Mouse (Mus musculus) thymus, adult 18-20 months (tissue): ENCODE measurements around the gene Bhlhe40.

Experiments
- DNase-seq, 2 experiments: peaks; one replicate each; pipeline ENCODE4 v3.0.0; 2022; ENCODE audit warnings: mixed read lengths in 2 of 2

Bhlhe40 gene

DNA sequence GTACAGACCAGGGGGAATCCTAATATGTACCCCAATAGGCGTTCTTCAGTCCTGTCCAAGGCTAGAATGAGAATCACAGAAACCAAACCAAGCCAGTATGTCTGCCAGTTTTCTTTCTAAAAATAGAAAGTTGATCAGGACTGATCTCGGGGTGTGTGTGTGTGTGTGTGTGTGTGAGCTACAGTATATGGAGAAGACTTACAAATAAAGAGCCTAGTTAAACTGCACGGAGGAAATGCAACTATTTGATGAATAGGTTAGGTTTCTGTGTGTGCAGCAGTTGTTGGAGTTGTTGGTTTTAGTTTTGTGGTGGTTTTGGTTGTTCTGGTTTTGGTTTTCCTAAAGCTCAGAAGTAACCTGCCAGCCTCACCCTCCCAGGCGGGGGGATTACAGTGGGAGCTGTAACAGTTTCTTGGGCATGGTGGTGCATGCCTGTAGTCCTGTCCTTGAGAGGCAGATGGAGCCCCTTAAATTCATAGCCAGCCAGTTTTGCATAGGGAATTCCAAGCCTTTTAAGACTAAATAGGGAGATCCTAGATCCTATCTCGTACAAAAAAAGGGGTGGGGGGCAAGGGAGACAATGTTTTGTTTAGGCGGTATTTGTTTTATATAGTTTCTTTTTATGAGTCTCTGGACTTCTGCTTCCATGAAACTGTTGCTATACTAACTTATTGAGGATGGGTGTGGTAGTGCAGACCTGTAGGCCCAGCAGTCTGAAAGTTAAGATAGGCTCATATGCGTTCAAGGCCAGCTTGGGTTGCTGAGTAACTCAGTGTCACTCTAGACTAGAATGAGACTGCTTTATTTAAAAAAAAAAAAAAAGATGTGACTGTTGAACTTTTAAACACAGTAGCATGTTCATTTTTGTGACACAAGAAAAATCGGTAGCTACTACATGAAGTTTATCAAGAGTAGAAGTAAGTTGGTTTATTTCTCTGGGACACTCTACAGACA, 3.1 kb downstream of the Bhlhe40 start:
- DNase-seq, result no peak

DNA sequence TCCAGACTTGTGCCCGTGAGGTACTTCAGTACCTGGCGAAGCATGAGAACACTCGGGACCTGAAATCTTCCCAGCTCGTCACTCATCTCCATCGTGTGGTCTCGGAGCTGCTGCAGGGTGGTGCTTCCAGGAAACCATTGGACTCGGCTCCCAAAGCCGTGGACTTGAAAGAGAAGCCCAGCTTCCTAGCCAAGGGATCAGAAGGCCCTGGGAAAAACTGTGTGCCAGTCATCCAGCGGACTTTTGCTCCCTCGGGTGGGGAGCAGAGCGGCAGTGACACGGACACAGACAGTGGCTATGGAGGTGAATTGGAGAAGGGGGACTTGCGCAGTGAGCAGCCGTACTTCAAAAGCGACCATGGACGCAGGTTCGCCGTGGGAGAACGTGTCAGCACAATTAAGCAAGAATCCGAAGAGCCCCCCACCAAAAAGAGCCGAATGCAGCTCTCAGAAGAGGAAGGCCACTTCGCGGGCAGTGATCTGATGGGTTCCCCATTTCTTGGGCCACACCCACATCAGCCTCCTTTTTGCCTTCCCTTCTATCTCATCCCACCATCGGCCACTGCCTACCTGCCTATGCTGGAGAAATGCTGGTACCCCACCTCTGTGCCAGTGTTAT, 4.2 kb downstream of the Bhlhe40 start:
- no peak for DNase-seq

DNA sequence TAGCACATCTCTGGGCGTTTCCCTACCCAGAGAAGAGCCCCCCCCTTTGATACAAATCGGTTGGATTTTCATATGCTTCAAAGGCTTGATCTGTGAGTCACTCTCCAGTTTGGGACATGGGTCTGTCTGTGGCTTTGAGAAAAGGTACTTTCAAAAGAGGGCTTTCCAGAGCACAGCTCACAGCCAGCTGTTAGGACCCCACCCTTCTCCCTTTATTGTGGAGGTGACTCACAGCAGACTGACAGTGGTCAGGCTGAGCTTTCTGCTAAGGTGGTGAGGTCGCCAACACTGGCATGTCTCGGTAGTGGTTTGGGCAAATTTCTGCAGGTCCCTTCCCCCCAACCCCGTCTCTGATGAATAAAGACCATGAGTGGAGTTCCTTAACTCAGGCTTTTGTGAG, 5.2 kb downstream of the Bhlhe40 start:
- DNase-seq, result no peak

DNA sequence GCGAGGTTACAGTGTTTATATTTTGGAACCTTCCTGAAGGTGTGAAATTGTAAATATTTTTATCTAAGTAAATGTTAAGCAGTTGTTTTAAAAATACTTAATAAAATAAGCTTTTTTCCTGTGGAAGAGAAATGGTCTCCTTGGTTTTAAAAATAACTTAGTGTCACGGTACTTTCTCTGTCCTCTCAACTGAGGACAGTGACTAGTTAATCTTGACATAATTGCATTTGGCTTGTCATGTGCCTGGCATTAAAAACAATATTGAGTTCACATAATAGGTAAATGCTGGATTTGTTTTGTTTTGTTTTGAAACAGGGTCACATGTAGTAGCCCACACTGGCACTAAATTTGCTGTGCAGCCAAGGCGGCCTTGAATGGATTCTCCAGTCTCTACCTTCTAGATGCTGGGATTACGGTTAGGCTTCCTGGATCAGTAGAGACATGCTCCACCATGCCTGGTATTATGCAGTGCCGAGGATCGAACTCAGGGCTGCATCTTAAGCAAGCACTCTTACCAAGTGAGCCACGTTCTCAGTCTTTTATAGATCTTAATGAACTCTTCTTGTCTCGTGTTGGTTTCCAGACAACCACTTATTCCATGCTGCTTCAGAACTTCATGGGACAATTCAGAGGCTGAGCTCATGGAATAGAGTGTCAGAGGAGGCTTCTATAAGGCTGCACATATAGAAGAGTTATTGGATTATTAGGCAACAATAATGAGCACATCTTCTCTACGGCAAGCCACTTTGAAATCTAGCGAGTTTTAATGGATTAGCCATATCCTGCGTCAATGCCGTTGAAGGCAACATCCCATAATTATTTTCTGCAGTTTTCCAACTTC, 6.4 kb downstream of the Bhlhe40 start:
- no peak for DNase-seq

DNA sequence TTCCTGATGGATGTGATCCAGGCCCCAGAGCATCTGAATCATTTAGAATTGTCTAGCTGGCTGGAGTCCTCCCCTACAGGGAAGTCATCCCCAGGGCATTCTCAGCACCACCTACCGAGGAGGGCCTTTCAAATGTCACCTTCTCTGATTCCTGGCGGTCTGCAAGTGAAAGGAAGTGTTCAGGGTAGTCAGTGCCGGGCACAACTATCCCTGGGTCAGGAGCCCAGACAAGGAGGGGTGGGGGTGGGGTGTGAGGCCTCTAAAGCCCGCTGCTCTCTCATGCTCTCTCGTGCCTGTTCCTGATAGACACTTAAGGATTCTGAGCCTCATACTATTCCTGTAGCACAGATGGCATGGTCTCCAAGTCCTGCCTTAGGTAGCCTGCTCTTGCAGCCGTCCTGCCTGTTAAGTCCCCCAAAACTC, 7.2 kb downstream of the Bhlhe40 start:
- no peak for DNase-seq

DNA sequence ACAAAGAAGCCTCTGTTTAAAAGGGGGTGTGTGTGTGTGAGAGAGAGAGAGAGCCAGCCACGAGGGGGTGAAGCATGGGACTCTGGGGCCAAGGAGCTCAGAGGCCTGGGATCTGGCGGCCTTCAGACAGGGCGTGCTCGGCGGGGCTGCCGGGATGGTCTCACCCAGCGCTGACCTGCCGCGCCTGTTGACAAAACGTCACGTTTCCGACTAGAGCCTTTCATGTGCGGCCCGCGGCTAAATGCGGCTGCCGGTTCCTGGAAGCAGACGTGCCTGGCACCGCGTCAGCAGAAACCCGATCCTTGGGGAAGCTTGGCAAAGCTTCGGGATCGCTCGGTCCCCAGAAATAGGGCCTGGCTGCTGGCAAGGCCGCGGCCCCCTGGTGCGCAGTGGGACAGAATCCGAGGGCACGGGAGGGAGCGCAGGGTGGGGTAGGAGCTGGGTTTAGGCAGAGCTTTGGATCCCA, 7.9 kb downstream of the Bhlhe40 start:
- peak; percentile 24 to 25 for DNase-seq

DNA sequence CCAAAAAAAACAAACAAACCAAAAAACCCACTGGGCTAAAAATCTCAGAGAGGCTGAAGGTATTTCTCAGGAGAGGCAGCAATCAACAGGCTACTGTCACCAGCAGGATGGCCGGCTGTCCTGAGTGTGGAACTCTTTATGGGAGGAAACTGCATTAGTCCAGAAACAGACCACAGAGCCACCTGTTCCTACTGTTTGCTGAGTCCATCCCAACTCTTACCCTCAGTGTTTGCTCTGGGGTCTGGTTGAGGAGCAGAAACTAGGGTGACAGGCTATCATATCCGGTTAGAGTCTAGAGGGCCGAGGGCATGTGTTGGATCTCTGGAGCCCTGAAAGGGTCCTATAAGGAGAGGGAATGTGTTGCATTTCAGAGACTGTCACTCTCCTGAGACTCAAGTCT, 9.8 kb downstream of the Bhlhe40 start:
- DNase-seq, result no peak

DNA sequence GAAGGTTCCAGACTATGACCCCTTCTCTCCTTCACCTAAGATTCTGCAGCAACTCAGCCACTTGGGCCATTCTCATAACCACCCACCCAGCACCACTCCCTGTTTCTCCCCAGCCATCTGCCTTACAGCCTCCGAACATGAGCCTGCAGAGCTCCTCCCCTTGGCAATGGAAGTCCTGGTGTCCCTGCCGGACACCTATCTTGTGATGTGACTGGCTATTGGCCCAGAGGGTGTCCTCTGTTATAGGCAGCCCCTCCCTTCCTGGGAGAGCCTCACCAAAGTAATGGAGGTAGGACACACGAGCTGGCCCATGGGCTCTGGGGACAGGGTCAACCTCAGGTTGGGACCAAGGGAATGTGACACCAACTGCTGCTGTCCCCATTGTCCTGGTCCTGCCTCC, 10.4 kb downstream of the Bhlhe40 start:
- no peak for DNase-seq

DNA sequence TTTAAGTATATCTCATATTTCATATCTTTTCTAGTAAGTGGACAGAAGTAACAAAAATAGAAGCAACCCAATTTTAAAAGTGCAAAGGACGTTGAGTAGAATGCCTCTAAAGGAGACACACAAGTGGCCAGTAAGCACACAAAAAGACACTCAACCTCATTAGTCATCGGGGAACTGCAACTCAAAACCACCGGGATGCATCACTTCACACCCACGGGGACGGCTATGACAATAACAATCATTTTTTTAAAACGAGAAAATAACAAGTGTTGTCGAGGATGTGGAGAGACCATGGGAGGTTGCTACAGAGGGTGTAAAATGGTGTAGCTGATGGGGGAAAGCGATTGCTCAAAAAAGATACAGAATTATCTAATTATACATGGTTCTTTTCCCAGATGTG, 11.7 kb downstream of the Bhlhe40 start:
- no peak for DNase-seq

DNA sequence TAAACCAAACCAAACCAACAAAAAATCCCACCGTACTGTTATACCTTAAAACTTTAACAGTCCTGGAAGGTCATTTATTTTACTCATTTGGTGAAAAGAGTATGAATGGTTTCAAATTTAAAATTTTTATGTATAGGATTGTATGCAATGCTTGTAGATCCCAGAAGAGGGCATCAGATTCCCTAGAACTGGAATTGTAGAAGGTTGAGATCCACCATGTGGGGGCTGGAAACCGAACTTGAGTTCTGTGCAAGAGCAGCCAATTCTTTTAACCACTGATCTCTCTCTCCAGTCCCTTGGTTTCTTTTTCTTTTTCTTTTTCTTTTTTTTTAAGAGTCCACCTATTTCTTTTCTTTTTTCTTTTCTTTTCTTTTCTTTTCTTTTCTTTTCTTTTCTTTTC, 13.8 kb downstream of the Bhlhe40 start:
- no peak for DNase-seq

DNA sequence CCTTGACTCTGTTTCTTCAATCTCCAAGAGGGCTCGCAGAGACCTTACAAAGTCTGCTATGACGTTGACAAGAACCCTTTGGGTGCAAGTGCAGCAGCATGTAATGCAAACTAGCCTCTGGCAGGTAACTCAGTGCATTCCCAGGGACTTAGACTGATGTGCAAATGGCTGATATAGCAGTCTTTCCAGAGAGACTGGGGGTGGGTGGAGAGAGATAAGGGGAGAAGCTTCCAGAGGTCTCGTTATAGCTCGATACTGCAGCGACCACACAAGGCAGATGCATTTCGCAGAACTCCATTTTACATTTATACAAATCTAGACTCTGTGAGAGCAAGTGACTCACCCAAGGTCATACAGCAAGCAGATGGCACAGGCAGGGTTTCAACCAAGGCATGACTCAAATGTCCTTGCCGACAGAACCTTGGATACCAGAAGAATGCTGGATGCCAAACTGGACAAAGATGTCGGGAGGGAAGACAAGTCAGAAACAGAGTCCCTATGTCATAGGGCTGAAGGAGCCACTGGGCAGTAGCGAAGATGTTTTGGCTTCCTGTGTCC, 16.4 kb downstream of the Bhlhe40 start:
- no peak for DNase-seq

DNA sequence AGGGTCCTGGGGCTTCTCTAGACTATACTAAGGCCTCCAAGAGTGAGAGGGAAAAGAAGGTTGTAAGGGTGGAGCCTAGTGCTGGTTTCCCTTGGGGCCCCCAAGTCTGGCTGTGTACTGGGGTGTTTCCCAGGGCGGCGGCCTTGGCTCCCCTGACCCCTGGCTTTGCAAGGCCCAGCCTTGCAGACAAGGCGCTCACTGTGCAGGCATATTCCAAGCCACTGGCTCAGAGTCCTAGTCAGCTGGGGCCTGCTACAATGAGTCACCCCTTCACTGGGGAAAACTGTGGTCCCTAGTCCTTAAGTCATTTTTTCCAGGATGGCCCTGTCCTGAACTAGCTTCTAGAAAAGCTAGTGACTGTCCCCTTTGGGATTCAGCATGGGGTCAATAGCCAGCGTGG, 17.3 kb downstream of the Bhlhe40 start:
- DNase-seq, result no peak

DNA sequence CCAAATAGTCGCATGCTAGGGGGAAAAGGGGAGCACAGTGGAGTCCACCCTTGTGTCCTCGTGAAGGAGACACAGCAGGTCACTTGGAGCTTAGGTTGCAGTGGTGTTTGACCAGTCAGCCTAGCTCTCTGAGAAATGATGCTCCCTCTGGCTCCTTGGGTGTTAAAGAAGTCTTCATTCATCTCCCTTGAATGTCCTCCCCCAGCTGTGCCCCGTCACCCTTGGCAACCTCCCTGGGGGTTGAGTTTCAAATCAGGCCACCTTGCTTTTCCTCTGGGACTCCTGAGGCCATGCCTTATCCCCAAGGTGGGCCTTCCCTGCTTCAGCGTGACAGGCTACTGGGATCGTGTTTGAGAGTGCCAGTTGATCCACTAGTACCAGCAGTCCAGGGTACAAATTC, 17.8 kb downstream of the Bhlhe40 start:
- DNase-seq, result no peak

DNA sequence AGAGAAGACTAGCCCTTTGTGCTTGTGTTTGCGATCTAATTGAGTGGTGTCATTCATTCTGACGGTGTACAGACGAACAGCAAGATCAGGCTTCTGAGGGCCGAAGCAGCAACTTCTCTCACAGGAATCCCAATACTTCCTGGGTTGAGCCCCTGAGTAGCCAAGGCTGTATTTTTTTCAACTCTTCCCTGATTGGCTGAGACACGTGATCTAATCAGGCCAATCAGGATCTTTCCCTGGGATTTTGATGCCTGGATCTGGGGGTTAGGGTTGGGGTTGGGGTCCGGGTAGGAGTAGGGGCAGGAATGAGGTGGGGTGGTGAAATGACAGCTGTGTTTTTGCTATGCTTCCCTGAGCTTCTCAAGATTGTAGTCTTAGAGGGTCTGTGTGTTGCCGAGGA, 20.1 kb downstream of the Bhlhe40 start:
- DNase-seq, result no peak

DNA sequence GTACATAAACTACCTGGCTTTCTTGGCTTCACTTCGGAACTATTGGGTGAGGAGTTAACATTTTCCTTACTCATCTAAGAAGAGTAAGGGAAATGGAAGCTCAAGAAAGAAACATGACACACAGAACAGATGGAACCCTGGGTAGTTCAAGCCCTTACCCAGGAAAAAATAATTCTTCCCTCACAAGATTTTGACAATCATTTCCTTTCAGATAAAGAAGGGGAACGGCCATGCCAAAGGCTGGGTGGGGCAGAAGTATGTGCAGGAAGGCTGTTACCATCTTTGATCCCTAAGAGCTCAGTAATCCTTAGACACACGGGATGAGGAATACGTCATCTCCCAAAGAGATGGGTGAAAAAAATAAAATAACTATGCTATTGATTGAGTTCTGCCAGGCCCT, 20.7 kb downstream of the Bhlhe40 start:
- DNase-seq, result no peak

DNA sequence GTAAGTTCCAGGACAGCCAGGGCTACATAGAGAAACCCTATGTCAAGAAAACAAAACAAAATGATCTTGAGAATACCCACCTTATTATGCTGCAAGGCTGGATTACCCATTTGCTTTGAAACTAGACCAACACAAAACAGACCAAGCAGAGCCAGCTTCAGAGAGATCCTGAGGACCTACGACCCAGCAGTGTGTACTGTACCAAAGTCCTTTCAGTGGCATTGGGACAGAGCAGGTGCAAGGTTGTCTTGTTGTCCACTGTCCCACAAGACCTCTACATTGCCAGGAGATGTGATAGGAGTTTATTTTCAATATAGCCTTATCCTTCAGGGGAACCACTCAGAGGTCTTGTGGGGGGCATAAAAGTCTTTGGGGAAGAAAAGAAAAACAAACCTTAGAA, 22.7 kb downstream of the Bhlhe40 start:
- no peak for DNase-seq

DNA sequence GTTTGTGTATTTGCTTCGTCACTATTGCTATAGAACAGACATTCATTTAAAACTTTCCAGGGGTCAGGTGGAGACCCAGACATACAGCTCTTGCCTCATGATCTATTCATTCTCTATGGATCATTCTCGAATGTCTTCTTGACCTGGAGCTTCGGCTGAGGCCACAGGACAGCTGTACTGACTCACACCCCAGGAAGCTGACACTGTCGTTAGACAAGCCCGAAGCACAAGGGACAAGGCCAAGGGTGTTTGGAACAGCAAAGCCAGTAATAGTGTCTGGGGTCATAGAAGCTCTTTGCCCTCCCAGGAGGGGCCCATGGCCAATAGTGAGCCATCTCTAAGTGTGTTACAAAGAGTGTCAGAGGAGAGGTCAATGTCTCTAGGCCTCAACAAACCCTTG, 24.0 kb downstream of the Bhlhe40 start:
- no peak for DNase-seq

DNA sequence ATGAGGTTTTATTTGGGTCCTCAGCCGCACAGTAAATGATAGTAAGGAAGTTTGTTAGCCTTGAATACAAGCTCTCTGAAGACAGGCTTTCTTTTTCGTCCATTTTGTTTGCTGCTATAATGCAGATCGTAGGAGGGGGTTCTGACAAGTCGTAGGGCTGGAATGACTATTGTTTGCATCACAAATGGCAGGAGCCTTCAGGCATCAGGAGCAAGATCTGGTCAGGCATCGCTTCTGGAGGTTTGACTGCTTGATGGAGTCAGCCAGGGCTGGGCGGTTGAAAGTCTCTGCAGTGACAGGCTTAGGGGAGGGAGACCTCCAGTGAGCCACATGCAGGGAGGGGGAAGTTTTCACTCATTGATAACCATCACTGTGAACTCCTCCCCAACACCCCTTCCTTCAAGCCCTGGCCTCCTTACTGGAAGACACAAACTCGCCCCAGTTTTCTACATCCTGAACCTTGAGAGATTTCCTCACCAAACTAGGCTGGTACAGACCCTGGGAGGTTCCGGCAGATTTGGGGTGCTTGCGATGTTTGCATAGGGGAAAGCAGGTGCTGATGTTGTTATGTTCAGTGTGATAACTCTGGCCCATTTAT, 25.4 kb downstream of the Bhlhe40 start:
- DNase-seq, result no peak

DNA sequence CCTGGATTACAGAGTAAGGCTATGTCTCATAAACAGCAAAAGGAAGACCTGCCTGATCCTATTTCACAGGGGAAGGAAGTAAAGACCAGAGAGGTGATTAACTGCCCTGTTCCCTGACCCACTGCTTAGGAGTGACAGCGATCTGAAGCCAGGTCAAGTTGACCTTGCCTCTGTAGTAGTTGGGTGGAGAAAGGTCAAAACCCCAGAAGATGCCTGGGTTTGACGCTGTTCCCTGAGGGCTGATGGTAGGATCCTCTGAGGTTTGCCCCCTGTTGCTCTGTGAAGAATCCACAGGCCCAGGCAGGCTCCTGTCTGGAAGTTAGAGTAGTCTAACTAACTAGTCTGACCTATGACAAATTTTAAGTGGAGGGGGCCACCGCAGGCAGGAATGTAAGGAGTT, 26.5 kb downstream of the Bhlhe40 start:
- DNase-seq, result no peak

DNA sequence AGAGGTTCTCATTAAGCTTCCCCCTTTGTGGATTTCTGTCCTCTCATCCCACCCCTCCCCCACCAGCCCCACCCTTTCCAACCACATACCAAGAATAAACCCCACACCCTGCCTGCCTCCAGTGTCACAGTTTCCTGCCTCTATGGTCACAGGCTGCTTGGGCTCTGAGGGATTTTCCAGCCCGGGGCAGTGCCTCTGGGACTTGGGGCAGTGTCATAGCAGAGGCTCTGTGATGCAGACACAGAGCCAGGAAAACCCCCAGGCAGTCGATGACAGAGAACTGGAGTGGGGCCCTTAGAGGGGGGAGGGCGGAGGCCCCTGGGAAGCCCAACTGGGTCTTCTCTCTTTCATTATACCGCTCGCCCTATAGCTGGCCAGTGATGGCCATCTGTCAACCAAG, 27.9 kb downstream of the Bhlhe40 start:
- DNase-seq, result no peak

DNA sequence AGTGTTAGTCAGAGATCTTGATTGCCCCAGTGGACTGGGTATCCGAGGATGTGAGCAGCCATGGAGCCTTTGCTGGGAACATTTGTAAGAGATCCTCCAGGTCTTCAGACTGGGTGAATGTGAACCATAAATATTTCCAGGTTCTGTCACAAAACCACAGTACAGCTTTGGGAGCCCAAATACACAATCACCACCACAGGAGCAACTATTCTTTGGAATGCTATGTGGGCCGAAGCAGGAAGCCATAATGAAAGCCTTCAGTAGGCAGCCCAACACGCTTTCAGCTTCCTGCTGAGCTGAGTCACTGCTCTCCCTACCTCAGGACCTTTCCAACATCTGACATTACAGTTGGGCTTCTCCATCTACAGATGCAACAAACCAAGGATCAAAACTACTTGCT, 32.6 kb downstream of the Bhlhe40 start:
- DNase-seq, result no peak

DNA sequence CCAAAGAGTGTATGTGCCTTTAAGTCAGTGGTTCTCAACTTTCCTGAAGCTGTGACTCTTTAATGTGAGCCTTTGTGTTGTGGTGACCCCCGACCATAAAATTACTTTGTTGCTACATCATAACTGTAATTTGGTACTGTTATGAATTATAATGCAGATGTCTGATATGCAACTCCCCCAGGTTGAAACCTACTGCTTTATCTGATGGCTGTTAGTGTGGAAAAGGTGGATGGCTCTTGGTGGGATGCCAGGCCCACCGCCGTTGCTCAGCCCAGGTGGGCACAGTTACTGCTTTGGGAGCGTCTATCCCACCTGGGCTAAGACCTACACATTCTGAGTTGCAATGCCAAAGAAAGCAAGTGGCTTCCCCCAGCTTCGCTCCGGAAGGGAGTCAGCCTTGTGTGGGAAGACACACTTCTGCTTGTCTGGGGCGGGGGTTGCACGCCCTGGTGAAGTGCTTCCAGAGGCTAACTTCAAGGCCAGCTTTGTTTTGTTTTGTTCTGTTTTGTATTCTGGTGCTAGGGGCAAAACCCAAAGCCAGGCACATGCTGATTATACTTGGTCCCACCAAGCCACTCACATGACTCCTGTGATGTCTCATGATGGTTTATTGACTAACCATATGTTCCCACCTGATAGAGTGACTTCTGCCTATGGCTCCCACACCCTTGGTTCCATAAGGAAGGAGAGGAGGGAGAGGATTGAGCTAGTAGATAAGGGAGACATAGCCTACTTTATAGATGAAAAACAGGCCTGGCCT, 34.7 kb downstream of the Bhlhe40 start:
- DNase-seq, result no peak
